Mouse (Mus musculus) embryonic facial prominence, embryonic 10.5 days (tissue): ENCODE data around the gene Trpt1. TPM values are rescaled to one million over a fixed set of nuclear protein-coding genes. Genes with fewer than 3 reads are reported as not detected.
A peak's percentile ranks its signal among the peaks of the same experiment; 100 is the strongest.

Experiments used
- DNase-seq: peaks from one replicate; pipeline ENCODE4 v3.0.0-alpha.2; 2017; ENCODE audit warnings: low spot score
- H3K27ac ChIP-seq: fragments of 300-500 bp; sonication (generic); replicated peaks from 2 replicates; pipeline ENCODE4 v1.5.1; 2016; ENCODE audit warnings: mild to moderate bottlenecking
- H3K27me3 ChIP-seq: fragments of 300-500 bp; sonication (generic); replicated peaks from 2 replicates; pipeline ENCODE4 v1.6.1; 2016; ENCODE audit warnings: low read depth, mild to moderate bottlenecking; ENCODE audit not compliant: poor library complexity, severe bottlenecking
- H3K36me3 ChIP-seq: fragments of 300-500 bp; sonication (generic); replicated peaks from 2 replicates; pipeline ENCODE4 v1.6.1; 2016; ENCODE audit warnings: mild to moderate bottlenecking, moderate library complexity
- H3K4me1 ChIP-seq: fragments of 300-500 bp; sonication (generic); 2 replicates; pipeline ENCODE4 v1.6.1; 2016
- H3K4me3 ChIP-seq: fragments of 300-500 bp; sonication (generic); 2 replicates; pipeline ENCODE4 v1.5.1; 2016; ENCODE audit warnings: mild to moderate bottlenecking, moderate library complexity
- H3K9me3 ChIP-seq: fragments of 300-500 bp; sonication (generic); 2 replicates; pipeline ENCODE4 v1.6.1; 2016; ENCODE audit warnings: mild to moderate bottlenecking
- WGBS: fragments of 180-500 bp; shearing (Covaris S2); methylation state at CpG from one replicate; pipeline ENCODE4 v1.1.7; 2016; 5-methylcytosine and 5-hydroxymethylcytosine counted together
- polyA plus RNA-seq: library from polyadenylated mRNA; unstranded; fragments of >200 nt; fragmentation: Nextera tagmentation; extraction: Ambion mirVana; gene quantifications from 2 replicates; pipeline ENCODE4 v1.2.1, GENCODE M21; 2016

Gene Trpt1
- polyA plus RNA-seq, 1 experiment from 2014 or later, result 8.8 TPM

DNA sequence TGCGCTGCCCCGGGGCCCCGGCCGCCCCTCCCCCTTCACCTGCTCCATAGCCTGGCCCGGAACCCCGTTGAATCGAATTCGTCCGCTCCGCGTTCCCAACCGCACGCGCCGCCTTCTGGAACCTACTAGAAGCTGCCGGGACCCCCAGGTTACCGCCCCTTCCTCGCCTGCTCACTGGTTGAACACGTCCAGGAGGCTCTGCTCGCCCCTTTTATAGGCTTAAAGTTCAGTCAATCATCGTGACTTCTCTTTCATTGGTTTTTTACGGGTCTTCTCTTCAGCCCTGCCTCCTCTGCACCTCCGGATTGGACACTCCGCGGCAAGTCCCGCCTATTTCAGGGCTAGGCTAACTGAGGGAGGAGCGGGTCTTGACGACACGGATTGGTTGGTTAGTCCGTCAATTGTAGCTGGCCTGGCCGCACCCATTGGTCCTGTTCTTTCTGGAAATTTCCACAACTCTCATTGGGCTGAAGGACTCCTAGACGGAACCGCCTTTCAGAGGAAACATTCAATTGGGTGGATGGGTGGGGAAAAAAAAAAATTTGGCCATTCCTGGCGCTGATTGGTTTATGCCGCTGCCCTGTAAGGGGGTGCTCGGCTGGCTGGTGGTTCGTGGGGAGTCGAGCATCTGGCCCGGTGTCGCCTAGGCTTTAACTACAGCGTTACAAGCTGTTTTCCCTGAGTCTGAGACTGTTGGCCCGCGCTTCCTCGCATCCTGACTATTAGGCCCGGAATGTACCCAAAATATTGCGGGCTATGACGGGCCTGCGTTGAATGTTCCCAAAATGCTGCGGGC lies 44.1 kb downstream of the Trpt1 start, which contains the start of gene Stip1:
TSS of gene Stip1 (minus strand) at position 127 of the 796 bp plus-strand sequence.
- Histone ChIP-seq H3K4me1 (peaks cover 33% of the 10 kb centered on the region), H3K9me3 (no peaks in the 10 kb centered on the region), H3K27me3 (no peaks in the 10 kb centered on the region), H3K27ac (peak within 1 kb of the TSS; percentile 99), H3K36me3 (peaks cover 36% of the 10 kb centered on the region), H3K4me3 (peak within 1 kb of the TSS; percentile 96)
- WGBS, result under 1% methylated on average over 49 of the region's 49 CpGs
- DNase-seq, result peak; percentile 98

DNA sequence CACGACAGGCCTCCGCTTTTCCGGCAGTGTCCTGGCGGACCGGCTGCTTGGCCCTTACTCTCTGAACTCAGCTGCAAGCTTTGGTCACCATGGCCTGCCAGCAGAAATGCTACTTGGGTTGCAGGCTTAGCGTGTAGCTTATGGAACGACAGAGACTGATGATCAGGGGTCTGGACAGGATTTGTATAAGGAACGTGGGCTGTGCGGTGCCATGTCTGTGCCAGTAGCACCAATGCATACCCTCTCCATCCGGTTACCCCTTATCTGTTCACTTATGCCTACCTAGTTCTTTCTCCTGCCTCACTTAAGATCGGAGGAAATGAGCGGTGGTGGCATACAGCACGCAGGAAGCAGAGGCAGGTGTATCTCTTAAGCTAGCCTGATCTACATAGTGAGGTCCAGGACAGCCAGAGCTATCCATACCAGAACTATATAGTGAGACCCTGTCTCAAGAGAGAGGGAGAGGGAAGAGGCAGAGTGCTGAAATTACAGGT lies 44.8 kb downstream of the Trpt1 start:
- WGBS, result 30% methylated on average over 13 of the region's 13 CpGs
- DNase-seq, result no peak
- Histone ChIP-seq H3K4me3 (peak overlapping the region; percentile 96), H3K27me3 (no peaks in the 10 kb centered on the region), H3K27ac (peak overlapping the region; percentile 86), H3K9me3 (no peaks in the 10 kb centered on the region), H3K4me1 (peaks cover 33% of the 10 kb centered on the region), H3K36me3 (peaks cover 30% of the 10 kb centered on the region)

DNA sequence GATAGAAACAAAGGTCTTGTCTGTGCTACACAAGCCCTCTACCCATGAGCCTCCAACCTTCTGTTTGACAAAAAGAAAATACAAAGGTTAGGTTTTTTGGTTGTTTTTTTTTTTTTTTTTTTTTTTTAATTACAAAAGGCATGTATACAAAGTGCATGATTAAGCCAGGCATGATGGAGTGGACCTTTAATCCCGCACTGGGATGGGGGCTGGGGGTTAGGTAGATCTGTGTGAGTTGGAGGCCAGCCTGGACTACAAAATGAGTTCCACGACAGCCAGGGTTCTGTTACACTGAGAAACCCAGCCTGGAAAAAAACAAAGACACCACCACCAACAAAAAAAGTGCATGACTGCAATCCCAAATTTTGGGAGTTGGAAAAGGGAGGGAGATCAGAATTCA lies 45.2 kb downstream of the Trpt1 start:
- H3K27ac ChIP-seq, result no peak overlapping the region
- H3K4me1 ChIP-seq, result peaks cover 33% of the 10 kb centered on the region
- peak overlapping the region; percentile 96; the same call in 1 of the 2 replicates for H3K4me3 ChIP-seq
- no peaks in the 10 kb centered on the region for H3K27me3 ChIP-seq
- DNase-seq, result no peak
- 91% methylated on average over 2 of the region's 2 CpGs for WGBS
- peaks cover 26% of the 10 kb centered on the region for H3K36me3 ChIP-seq
- H3K9me3 ChIP-seq, result no peaks in the 10 kb centered on the region

DNA sequence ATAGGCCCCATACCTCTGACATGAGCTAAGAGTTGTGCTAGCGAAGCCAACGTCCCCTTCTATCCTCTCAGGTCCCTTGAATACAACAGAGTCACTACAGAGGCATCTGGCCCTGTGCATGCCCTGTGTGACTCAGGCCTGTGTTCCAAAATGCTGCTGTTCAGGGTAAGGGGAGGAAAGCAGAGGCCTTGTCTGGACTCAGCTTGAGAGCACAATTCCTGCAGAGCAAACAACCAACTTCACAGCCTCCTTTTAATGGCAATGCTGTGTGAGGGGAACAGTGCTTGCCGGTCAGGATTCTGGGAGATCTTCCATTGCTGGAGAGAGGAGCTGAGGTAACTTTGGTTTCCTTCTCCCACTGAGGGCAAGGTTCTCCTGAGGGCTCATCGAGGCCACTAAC lies 48.3 kb downstream of the Trpt1 start:
- 57% methylated on average over 4 of the region's 4 CpGs for WGBS
- DNase-seq, result no peak
- no peaks in the 10 kb centered on the region for H3K9me3 ChIP-seq
- no peaks in the 10 kb centered on the region for H3K27me3 ChIP-seq
- no peak overlapping the region for H3K4me3 ChIP-seq
- no peaks in the 10 kb centered on the region for H3K36me3 ChIP-seq
- peaks cover 10% of the 10 kb centered on the region for H3K4me1 ChIP-seq
- no peak overlapping the region for H3K27ac ChIP-seq

DNA sequence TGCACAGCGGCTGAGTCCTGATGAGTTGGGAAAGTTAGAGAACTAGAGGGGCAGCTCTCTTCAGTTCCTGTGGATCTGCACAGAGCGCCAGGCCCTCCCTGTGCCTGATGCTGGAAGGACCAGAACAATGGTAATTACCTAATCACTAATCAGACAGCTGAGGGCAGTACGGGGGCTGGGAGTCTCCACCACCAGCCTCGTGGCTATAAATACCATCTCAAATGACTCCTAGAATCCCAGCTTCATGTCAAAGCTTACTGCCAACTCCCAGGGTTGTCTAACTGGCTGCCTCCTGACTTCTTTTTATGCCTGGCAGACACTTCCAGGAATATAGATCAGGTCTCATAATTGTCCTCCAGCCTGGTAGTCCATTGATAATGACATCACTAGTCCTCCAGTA lies 48.8 kb downstream of the Trpt1 start:
- no peak overlapping the region for H3K27ac ChIP-seq
- no peak overlapping the region for H3K4me3 ChIP-seq
- 48% methylated on average over 4 of the region's 4 CpGs for WGBS
- no peaks in the 10 kb centered on the region for H3K36me3 ChIP-seq
- peaks cover 10% of the 10 kb centered on the region for H3K4me1 ChIP-seq
- H3K27me3 ChIP-seq, result no peaks in the 10 kb centered on the region
- H3K9me3 ChIP-seq, result no peaks in the 10 kb centered on the region
- no peak for DNase-seq

Other genes starting within 250 kb of the Trpt1 start
- 5.3 and 7.0 TPM in 2 replicates for gene Rps6ka4, start 155.5 kb upstream of the Trpt1 start, polyA plus RNA-seq
- gene Ccdc88b, start 137.9 kb upstream of the Trpt1 start, polyA plus RNA-seq, result 0.62 and 0.67 TPM in 2 replicates
- 150 and 168 TPM in 2 replicates for gene Trmt112, start 86.4 kb upstream of the Trpt1 start, polyA plus RNA-seq
- gene Prdx5, start 86.0 kb upstream of the Trpt1 start, polyA plus RNA-seq, result 137 and 140 TPM in 2 replicates
- 7.9 and 8.9 TPM in 2 replicates for gene Esrra, start 74.3 kb upstream of the Trpt1 start, polyA plus RNA-seq
- gene Catsperz, start 70.8 kb upstream of the Trpt1 start, polyA plus RNA-seq, result 0.68 and 0.74 TPM in 2 replicates
- 0.23 TPM in 1 of 2 replicates, not detected in the other for gene Kcnk4, start 61.6 kb upstream of the Trpt1 start, polyA plus RNA-seq
- gene Bad, start 54.3 kb upstream of the Trpt1 start, polyA plus RNA-seq, result 53.4 and 55.1 TPM in 2 replicates
- gene Gpr137, start 53.7 kb upstream of the Trpt1 start, polyA plus RNA-seq, result 26.9 and 27.5 TPM in 2 replicates
- 217 and 235 TPM in 2 replicates for gene Ppp1r14b, start 21.2 kb upstream of the Trpt1 start, polyA plus RNA-seq
- gene Plcb3, start 19.7 kb upstream of the Trpt1 start, polyA plus RNA-seq, result 32.8 and 37.0 TPM in 2 replicates
- 100.0 and 101 TPM in 2 replicates for gene Fkbp2, start 15.6 kb upstream of the Trpt1 start, polyA plus RNA-seq
- gene Vegfb, start 8.5 kb upstream of the Trpt1 start, polyA plus RNA-seq, result 36.0 and 36.9 TPM in 2 replicates
- gene Dnajc4, start 3.6 kb upstream of the Trpt1 start, polyA plus RNA-seq, result 18.1 and 18.2 TPM in 2 replicates
- gene Nudt22, start within 50 bp of the Trpt1 start, polyA plus RNA-seq, result 20.1 and 20.9 TPM in 2 replicates
- gene Fermt3, start 23.3 kb downstream of the Trpt1 start, polyA plus RNA-seq, result 7.1 and 8.0 TPM in 2 replicates
- 453 and 489 TPM in 2 replicates for gene Stip1, start 43.8 kb downstream of the Trpt1 start, polyA plus RNA-seq
- gene Macrod1, start 60.7 kb downstream of the Trpt1 start, polyA plus RNA-seq, result 5.0 and 5.4 TPM in 2 replicates
- 2.5 and 2.9 TPM in 2 replicates for gene Flrt1, start 109.6 kb downstream of the Trpt1 start, polyA plus RNA-seq
- gene Otub1, start 210.2 kb downstream of the Trpt1 start, polyA plus RNA-seq, result 275 and 276 TPM in 2 replicates
- 867 and 877 TPM in 2 replicates for gene Cox8a, start 221.5 kb downstream of the Trpt1 start, polyA plus RNA-seq
- 93.2 and 94.4 TPM in 2 replicates for gene Naa40, start 245.1 kb downstream of the Trpt1 start, polyA plus RNA-seq